Mouse (Mus musculus) C2C12 (cell line): ENCODE measurements around the gene Ece2.

Source experiments
- CEBPB ChIP-seq: IDR thresholded peaks from one replicate; pipeline ENCODE4 v1.6.1; 2011; ENCODE audit warnings: low read depth, mild to moderate bottlenecking, control low read depth, moderate library complexity
- CTCF ChIP-seq: IDR thresholded peaks from one replicate; pipeline ENCODE4 v1.5.1; 2011; ENCODE audit not compliant: control insufficient read depth, insufficient read depth, insufficient read length
- FOSL1 ChIP-seq: IDR thresholded peaks from one replicate; pipeline ENCODE4 v1.8.0; 2011; ENCODE audit warnings: mild to moderate bottlenecking, low read length; ENCODE audit not compliant: poor library complexity, insufficient read depth, severe bottlenecking
- MAX ChIP-seq: IDR thresholded peaks from one replicate; pipeline ENCODE4 v1.6.1; 2011; ENCODE audit warnings: mild to moderate bottlenecking, control low read depth
- MYOD1 ChIP-seq: IDR thresholded peaks from one replicate; pipeline ENCODE4 v1.6.1; 2011; ENCODE audit warnings: low read depth; ENCODE audit not compliant: control insufficient read depth, insufficient read length
- MYOG ChIP-seq: IDR thresholded peaks from one replicate; pipeline ENCODE4 v1.6.1; 2011; ENCODE audit not compliant: control insufficient read depth, insufficient read length; ENCODE audit errors: extremely low read depth
- USF1 ChIP-seq: IDR thresholded peaks from one replicate; pipeline ENCODE4 v1.6.1; 2011; ENCODE audit warnings: low read depth, mild to moderate bottlenecking, control low read depth, moderate library complexity

DNA sequence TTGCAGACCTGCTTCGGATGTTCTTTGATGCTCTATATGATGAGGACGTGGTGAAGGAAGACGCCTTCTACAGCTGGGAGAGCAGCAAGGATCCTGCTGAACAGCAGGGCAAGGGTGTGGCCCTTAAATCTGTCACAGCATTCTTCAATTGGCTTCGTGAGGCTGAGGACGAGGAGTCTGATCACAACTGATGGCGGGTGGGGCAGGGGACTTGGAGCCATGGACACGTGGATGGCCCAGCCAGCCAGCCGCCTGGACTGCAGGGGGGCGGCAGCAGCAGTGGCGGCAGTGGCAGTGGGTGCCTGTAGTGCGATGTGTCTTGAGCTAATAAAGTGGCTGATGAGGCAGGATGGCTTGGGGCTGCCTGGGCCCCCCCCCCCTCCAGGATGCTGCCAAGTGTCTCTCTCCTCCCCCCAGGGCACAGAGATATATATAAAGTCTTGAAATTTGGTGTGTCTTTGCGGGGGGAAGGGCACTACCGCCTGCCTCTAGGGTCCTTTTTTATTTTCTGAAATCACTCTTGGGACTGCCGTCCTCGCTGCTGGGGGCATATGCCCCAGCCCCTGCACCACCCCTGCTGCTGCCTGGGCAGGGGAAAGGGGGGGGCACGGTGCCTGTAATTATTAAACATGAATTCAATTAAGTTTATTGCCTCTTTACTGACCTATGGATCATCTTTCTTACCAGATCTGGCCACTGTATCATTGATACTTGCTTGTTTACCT is 62.8 kb downstream of the Ece2 start:
- TF ChIP-seq CTCF, result no peak
- TF ChIP-seq USF1, result no peak
- TF ChIP-seq MYOG, result no peak
- TF ChIP-seq CEBPB, result no peak
- TF ChIP-seq MAX, result no peak
- no peak for TF ChIP-seq FOSL1
- TF ChIP-seq MYOD1, result no peak
